Mouse (Mus musculus) ES-E14 (cell line): ENCODE measurements around the gene Erfe.

Source experiments
- CHD2 ChIP-seq: IDR thresholded peaks from 2 replicates; pipeline ENCODE4 v1.6.1; 2014; ENCODE audit warnings: mild to moderate bottlenecking, low read depth, low read length, inconsistent platforms
- HCFC1 ChIP-seq: IDR thresholded peaks from 2 replicates; pipeline ENCODE4 v1.6.1; 2012; ENCODE audit warnings: low read length, inconsistent platforms, borderline replicate concordance; ENCODE audit not compliant: insufficient read depth
- MAFK ChIP-seq: IDR thresholded peaks from 2 replicates; pipeline ENCODE4 v1.6.1; 2014; ENCODE audit warnings: mild to moderate bottlenecking, low read depth, low read length, inconsistent platforms; ENCODE audit not compliant: insufficient read depth
- ZC3H11A ChIP-seq: IDR thresholded peaks from 2 replicates; pipeline ENCODE4 v1.6.1; 2012; ENCODE audit warnings: low read depth, mild to moderate bottlenecking, inconsistent platforms, low read length, borderline replicate concordance
- ZNF384 ChIP-seq: IDR thresholded peaks from 2 replicates; pipeline ENCODE4 v1.6.1; 2012; ENCODE audit warnings: low read depth, low read length, inconsistent platforms

GRCm38 (mm10) chr1:91362113-91362512 is 4.1 kb upstream of the Erfe start:
- TF ChIP-seq CHD2 (no peak), MAFK (no peak), ZNF384 (no peak), ZC3H11A (no peak), HCFC1 (no peak)
